Mouse (Mus musculus) megakaryocyte, adult 5-6 weeks (primary cell): ENCODE data around the gene Ralgapb. TPM values are rescaled to one million over a fixed set of nuclear protein-coding genes. Genes with fewer than 3 reads are reported as not detected.
A peak's percentile ranks its signal among the peaks of the same experiment; 100 is the strongest.

ENCODE experiments used
- ATAC-seq: 2 replicates; pipeline ENCODE4 v1.8.0; 2016; ENCODE audit warnings: mild to moderate bottlenecking, inconsistent platforms; ENCODE audit not compliant: poor library complexity, severe bottlenecking
- total RNA-seq, 2 experiments: library from RNA; stranded (forward) in 1 of 2; stranded (reverse) in 1 of 2; fragments of 153-499, 151-499 nt in 1 of 2; fragments of 221-1000, 200-1000 nt in 1 of 2; gene quantifications; 2 replicates each; pipeline versions ENCODE4 v1.2.3 to v1.2.4; 2015 to 2017

Gene Ralgapb
- total RNA-seq, 2 experiments from 2014 or later: 29.7 to 45.3 TPM

GRCm38 (mm10) chr2:158512528-158512927 lies 102.9 kb downstream of the Ralgapb start, which contains the start of gene Arhgap40:
Gene Arhgap40 (plus strand): TSS chr2:158512796.
- ATAC-seq: no peak

- no peak for ATAC-seq
Observed at GRCm38 (mm10) chr2:158513821-158514336, 104.2 kb downstream of the Ralgapb start.

- ATAC-seq: no peak
Observed at GRCm38 (mm10) chr2:158518583-158518982, 108.9 kb downstream of the Ralgapb start.

DNA sequence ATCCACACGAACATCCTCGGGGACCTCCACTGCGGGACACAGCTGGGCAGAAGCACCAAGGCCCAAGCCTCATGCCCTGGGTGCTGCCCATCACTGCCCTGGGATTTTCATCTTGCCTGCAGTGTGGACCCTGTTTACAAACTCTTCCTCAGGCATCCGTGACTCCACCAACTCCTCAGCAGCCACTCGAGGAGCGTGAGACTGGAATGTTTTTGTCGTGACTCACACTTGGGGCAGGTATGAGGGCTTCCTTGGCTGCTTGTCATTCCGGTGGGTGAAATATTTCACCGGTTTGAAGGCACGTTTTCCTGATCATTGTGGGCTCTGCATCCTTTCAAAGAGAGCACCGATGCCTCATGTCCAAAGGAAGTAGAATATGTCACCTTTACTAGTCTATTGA lies 109.4 kb downstream of the Ralgapb start:
- ATAC-seq: no peak

GRCm38 (mm10) chr2:158519800-158520199 lies 110.2 kb downstream of the Ralgapb start:
- ATAC-seq: no peak

DNA sequence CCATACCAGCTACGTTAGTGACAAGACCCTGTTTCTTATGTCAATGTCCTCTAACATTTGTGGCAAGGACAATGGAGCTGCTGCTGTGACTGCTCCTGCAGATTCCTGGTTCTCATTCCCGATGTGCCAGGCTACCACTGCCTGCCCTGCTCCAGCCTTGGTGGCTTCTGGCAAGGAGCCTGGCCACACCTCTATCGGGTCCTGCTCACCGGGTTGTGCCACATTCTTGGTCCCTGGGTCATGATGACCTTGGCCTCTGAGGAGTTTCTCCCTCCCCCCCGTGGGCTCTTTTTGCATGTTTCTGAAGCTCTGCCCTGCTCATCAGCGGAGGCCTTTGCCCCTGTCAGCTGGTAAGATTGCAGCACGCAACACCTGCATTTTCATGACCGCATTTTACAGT lies 113.4 kb downstream of the Ralgapb start:
- no peak for ATAC-seq

DNA sequence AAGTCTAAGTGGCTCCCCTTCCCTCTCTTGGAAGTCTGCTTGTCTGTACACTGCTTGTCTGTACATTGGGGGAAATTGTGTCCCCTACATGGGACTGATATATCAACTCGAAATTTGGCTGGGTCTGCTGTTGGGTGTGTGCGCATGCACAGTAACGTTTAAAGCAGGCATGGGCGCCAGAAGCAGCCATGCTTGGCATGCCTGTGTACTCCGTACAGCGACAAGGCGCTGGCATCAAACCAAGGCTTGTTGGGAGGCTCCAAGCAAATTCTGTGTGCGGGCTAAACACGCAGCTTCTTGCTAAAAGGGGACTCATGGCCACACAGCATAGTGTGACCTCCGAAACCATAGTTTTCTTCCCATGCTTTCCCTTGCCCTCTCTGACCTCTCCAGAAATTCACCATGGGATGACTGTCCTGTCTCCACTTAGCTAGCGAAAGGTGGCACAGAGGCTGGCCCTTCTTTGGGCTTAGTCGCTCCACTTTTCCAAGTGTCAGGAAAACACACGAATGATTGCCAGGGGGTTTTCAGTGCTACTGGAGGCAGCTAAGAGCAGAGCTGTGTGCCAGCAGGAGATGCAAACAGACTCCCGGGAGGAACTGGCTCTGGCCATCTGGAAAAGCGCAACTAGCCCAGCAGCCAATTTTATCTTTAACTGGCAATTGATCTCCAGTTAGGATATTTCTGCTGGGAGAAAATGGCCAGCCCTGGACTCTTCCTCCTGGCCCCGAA lies 114.6 kb downstream of the Ralgapb start:
- ATAC-seq: no peak

DNA sequence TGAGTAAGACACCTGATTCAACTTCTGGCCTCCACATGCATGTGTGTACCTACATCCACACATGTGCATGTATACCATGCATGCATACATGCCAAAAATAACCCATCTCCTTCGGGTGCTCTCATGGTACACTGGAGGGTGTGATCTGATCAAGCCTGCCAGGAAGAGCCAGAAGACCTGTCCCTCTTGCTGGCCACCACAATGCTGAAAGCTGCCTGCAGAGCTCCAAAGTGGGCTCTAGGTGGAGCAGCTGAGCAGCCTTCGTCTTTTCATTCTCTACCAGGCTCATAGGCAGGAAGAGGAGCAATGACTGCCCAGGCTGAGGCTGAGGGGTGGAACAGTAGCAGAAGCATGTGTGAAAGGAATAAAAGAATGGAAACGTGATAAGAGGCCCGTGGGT lies 124.4 kb downstream of the Ralgapb start:
- peak; percentile 98 for ATAC-seq

- ATAC-seq: no peak
Observed at GRCm38 (mm10) chr2:158534559-158534958, 124.9 kb downstream of the Ralgapb start.

DNA sequence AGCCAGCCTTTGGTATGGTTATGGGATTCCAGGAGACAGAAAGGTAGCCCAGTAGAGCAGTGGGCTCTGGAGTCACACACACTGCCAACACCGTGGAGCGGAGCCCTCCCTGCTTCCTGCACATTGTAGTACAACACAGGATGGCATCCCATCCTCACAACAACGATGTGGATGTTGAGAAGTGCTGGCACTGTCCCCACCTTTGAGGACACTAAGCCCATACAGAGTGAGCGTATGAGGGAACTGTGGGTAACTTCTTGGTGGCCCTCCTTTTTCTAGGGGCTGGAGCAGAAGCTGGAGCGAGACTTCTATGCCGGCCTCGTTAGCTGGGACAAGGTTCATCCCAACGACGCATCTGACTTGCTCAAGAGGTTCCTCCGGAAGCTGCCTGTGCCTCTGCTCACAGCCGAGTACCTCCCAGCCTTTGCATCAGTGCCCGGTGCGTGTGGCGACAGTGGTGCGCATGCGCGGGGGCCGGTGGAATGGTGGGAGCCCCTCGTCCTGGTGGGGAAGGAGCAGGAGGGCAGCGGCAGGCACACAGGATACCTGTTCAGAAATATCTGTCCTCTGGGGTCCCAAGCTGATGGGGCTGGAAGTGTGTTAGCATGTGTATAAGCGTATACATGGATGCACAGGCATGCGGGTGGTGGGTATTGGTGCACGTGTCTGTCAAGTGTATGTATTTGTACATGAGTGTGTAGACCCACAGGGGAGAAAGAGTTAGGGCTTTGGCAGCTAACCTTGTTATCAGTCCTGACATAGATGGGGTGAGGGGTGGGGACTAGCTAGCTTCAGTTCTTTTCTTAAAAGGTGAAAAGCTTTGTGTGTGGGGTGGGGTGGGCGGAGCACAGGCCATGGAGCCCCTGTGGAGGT lies 130.0 kb downstream of the Ralgapb start:
- ATAC-seq: peak; percentile 81

DNA sequence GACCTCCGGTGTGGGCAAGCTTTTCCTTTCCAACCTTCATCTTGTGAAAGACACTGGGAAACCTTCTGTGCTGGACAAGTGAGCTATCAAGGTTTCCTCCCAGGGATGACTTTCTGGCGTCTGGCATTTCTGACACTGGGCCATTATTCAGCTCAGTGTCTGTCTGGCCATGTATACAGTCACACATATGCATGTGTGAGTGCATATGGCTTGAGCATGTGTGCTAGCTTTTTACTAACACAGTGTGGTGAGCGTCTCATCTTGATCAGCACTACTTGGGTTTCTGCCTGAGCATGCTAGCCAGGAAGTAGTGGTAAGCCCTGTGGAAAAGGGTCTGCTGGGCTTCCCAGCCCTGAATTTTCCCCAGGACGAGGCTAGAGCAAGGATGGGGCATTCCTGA lies 131.6 kb downstream of the Ralgapb start:
- ATAC-seq: no peak

DNA sequence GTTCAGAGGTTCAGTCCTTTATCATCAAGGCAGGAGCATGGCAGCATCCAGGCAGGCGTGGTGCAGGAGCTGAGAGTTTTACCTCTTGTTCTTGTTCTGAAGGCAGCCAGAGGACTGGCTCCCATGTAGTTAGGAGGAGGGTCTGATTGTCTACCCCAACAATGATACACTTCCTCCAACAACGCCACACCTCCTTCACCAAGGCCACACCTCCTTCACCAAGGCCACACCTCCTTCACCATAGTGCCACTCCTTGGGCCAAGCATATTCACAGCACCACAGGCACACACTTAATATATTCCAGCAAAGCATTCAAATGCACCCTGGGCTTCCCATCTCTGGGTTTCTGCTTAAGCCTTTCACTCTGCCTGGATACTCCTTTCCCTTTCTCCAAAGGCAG lies 135.6 kb downstream of the Ralgapb start:
- ATAC-seq: no peak

DNA sequence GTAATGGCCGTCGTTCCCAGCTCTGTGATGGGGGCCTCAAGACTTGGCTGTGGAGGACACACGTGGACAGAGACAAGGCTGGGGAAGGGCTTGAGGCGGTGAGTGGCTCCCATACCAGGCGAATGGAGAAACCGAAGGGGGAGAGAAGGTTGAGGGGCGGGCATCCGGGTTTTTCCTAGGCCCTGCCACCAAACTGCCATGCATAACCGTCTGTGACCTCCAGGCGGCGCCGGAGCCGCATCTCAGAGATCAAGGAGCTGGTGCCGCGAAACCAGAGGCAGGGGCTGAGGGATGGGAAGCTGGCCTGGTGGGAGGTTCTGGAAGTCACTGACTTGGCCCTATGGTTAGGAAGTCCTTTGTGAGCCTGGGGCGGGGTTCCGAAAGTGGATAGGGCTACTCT lies 137.1 kb downstream of the Ralgapb start:
- ATAC-seq: peak; percentile 91

Other genes with a start within 250 kb of the Ralgapb start
- gene D630003M21Rik, start 180.6 kb upstream of the Ralgapb start, total RNA-seq (2015): not detected in 2 replicates
- not detected in 2 replicates for gene D630003M21Rik, start 180.6 kb upstream of the Ralgapb start, total RNA-seq (2017)
- not detected in 2 replicates for gene Bpi, start 151.8 kb upstream of the Ralgapb start, total RNA-seq (2015)
- 0.08 TPM in 1 of 2 replicates, not detected in the other for gene Bpi, start 151.8 kb upstream of the Ralgapb start, total RNA-seq (2017)
- 31.2 and 40.4 TPM in 2 replicates for gene Lbp, start 103.4 kb upstream of the Ralgapb start, total RNA-seq (2015)
- 80.4 and 95.8 TPM in 2 replicates for gene Lbp, start 103.4 kb upstream of the Ralgapb start, total RNA-seq (2017)
- gene Snhg11, start 34.2 kb upstream of the Ralgapb start, total RNA-seq (2015): not detected in 2 replicates
- gene Snhg11, start 34.2 kb upstream of the Ralgapb start, total RNA-seq (2017): 0.08 TPM in 1 of 2 replicates, not detected in the other
- not detected in 2 replicates for gene Adig, start 92.8 kb downstream of the Ralgapb start, total RNA-seq (2015)
- not detected in 2 replicates for gene Adig, start 92.8 kb downstream of the Ralgapb start, total RNA-seq (2017)
- not detected in 2 replicates for gene Arhgap40, start 102.9 kb downstream of the Ralgapb start, total RNA-seq (2015)
- gene Arhgap40, start 102.9 kb downstream of the Ralgapb start, total RNA-seq (2017): not detected in 2 replicates
- 0.07 TPM in 1 of 2 replicates, not detected in the other for gene Slc32a1, start 200.9 kb downstream of the Ralgapb start, total RNA-seq (2015)
- 0.12 TPM in 1 of 2 replicates, not detected in the other for gene Slc32a1, start 200.9 kb downstream of the Ralgapb start, total RNA-seq (2017)
- gene Actr5, start 215.0 kb downstream of the Ralgapb start, total RNA-seq (2015): 7.1 and 8.0 TPM in 2 replicates
- gene Actr5, start 215.0 kb downstream of the Ralgapb start, total RNA-seq (2017): 13.0 and 13.1 TPM in 2 replicates